Mouse (Mus musculus): Measurements from ENCODE around the gene Drg1.

Gene Drg1

GRCm38 (mm10) chr11:3289803-3290639, 23.8 kb upstream of the Drg1 start:
- no peak for DNase-seq (ENCODE audit: low read depth, low spot score)

- DNase-seq (ENCODE audit: low read depth, low spot score) = peak; percentile 70
These were observed 23.1 kb upstream of the Drg1 start for GRCm38 (mm10) chr11:3289302-3289802.

- DNase-seq (ENCODE audit: low read depth, low spot score) = peak; percentile 67
These were observed 22.5 kb upstream of the Drg1 start, which contains the start of gene Patz1 for GRCm38 (mm10) chr11:3288521-3289301. TSS of gene Patz1 (plus strand) at chr11:3288874.

- no peak for DNase-seq (ENCODE audit: low read depth, low spot score)
These were observed 21.7 kb upstream of the Drg1 start for GRCm38 (mm10) chr11:3287921-3288320.

- DNase-seq (ENCODE audit: low read depth, low spot score) = no peak
These were observed 20.9 kb upstream of the Drg1 start for GRCm38 (mm10) chr11:3287131-3287530.

- no peak for DNase-seq (ENCODE audit: low read depth, low spot score)
These were observed 19.7 kb upstream of the Drg1 start for GRCm38 (mm10) chr11:3285940-3286339.

GRCm38 (mm10) chr11:3283645-3284044, 17.4 kb upstream of the Drg1 start:
- no peak for DNase-seq (ENCODE audit: low read depth, low spot score)

- DNase-seq (ENCODE audit: low read depth, low spot score) = no peak
These were observed 16.7 kb upstream of the Drg1 start for GRCm38 (mm10) chr11:3282887-3283286.

GRCm38 (mm10) chr11:3279729-3280128, 13.5 kb upstream of the Drg1 start:
- DNase-seq (ENCODE audit: low read depth, low spot score) = no peak

- DNase-seq (ENCODE audit: low read depth, low spot score) = no peak
These were observed 12.1 kb upstream of the Drg1 start for GRCm38 (mm10) chr11:3278351-3278750.

GRCm38 (mm10) chr11:3269241-3269640, 3.0 kb upstream of the Drg1 start:
- no peak for DNase-seq (ENCODE audit: low read depth, low spot score)

GRCm38 (mm10) chr11:3267133-3267532, 918 bp upstream of the Drg1 start:
- DNase-seq (ENCODE audit: low read depth, low spot score) = peak; percentile 42

GRCm38 (mm10) chr11:3265291-3266078, 730 bp downstream of the Drg1 start:
- DNase-seq (ENCODE audit: low read depth, low spot score) = peak; percentile 71

- no peak for DNase-seq (ENCODE audit: low read depth, low spot score)
These were observed 6.7 kb downstream of the Drg1 start for GRCm38 (mm10) chr11:3259537-3259936.

- peak; percentile 30 for DNase-seq (ENCODE audit: low read depth, low spot score)
These were observed 18.8 kb downstream of the Drg1 start for GRCm38 (mm10) chr11:3247387-3247786.

GRCm38 (mm10) chr11:3243771-3244170, 22.4 kb downstream of the Drg1 start:
- DNase-seq (ENCODE audit: low read depth, low spot score) = no peak

GRCm38 (mm10) chr11:3242395-3242794, 23.8 kb downstream of the Drg1 start:
- DNase-seq (ENCODE audit: low read depth, low spot score) = no peak

GRCm38 (mm10) chr11:3235277-3235676, 30.9 kb downstream of the Drg1 start:
- DNase-seq (ENCODE audit: low read depth, low spot score) = no peak

GRCm38 (mm10) chr11:3233704-3234103, 32.5 kb downstream of the Drg1 start:
- no peak for DNase-seq (ENCODE audit: low read depth, low spot score)

GRCm38 (mm10) chr11:3232248-3232647, 34.0 kb downstream of the Drg1 start:
- no peak for DNase-seq (ENCODE audit: low read depth, low spot score)

- no peak for DNase-seq (ENCODE audit: low read depth, low spot score)
These were observed 39.1 kb downstream of the Drg1 start for GRCm38 (mm10) chr11:3227113-3227512.

GRCm38 (mm10) chr11:3223105-3223504, 43.1 kb downstream of the Drg1 start:
- DNase-seq (ENCODE audit: low read depth, low spot score) = peak; percentile 27
